Comparison of ENCODE assay signal across 8 mouse cellular contexts in genomic region chr9:122902717-122903535, GRCm38 (mm10). TPM values are rescaled to one million over a fixed set of nuclear protein-coding genes. Genes with fewer than 3 reads are reported as not detected.
DNase-seq lines count a peak whose midpoint lies in the region; ATAC-seq lines count a peak whose summit lies in the region.

No protein-coding gene starts in this region.

- H3K4me1 ChIP-seq in hindbrain, embryonic 10.5 days (replicated peaks), result peaks cover 11% of the 10 kb centered on the region

- H3K4me3 ChIP-seq in hindbrain, embryonic 10.5 days, result peak overlapping the region; percentile 78

- H3K9me3 ChIP-seq in hindbrain, embryonic 10.5 days, result peaks cover 14% of the 10 kb centered on the region; the same call in 1 of the 2 replicates

- WGBS in hindbrain, embryonic 10.5 days, result 14% methylated on average over 32 of the region's 32 CpGs

- peak; percentile 92 for DNase-seq in ZHBTc4 (ENCODE audit: low read depth, low spot score)
- peak; percentile 83 to 85 for DNase-seq in cerebellum, postnatal 25 days
- DNase-seq in frontal cortex, postnatal 14 days (ENCODE audit: low spot score in 2 of 2), result peak; percentile 33 to 54
- peak; percentile 87 for DNase-seq in hindbrain, embryonic 10.5 days (ENCODE audit: low spot score)
- peak; percentile 40 to 56 for DNase-seq in layer of hippocampus, postnatal 14 days (ENCODE audit: low spot score in 2 of 2)
- peak; percentile 85 for DNase-seq in lung, postnatal 10 days
- peak; percentile 91 for DNase-seq in retina, embryonic 14.5 days (ENCODE audit: low spot score)

- peaks cover 30% of the 10 kb centered on the region for H3K36me3 ChIP-seq in hindbrain, embryonic 10.5 days

- peak overlapping the region; percentile 96 for H3K27ac ChIP-seq in hindbrain, embryonic 10.5 days

- no peak for ATAC-seq in activated CD4-positive, CD25-positive, alpha-beta regulatory T cell, adult 4 months

- no peaks in the 10 kb centered on the region for H3K27me3 ChIP-seq in hindbrain, embryonic 10.5 days (ENCODE audit: insufficient read depth, poor library complexity, severe bottlenecking)

RNA-seq across cellular contexts. Expression of gene Zkscan7, which starts 17.4 kb away (rescaled TPM):
- polyA plus RNA-seq in hindbrain, embryonic 10.5 days (2016; fragmentation: Nextera tagmentation; extraction: Ambion mirVana), result 3.6 and 4.5 TPM in 2 replicates
- total RNA-seq in layer of hippocampus, postnatal 14 days (2021), result 1 to 10 TPM; 5.3 to 6.8 TPM
- 1 to 10 TPM; 1.4 to 6.6 TPM for polyA plus RNA-seq in activated CD4-positive, CD25-positive, alpha-beta regulatory T cell, adult 4 months (2017; shearing (Covaris generic))

RNA-seq across cellular contexts. Expression of gene Zfp105, which starts 19.9 kb away (rescaled TPM):
- 30.7 and 33.5 TPM in 2 replicates for polyA plus RNA-seq in hindbrain, embryonic 10.5 days (2016; fragmentation: Nextera tagmentation; extraction: Ambion mirVana)
- total RNA-seq in layer of hippocampus, postnatal 14 days (2021), result 1 to 10 TPM; 6.8 to 9.1 TPM
- polyA plus RNA-seq in activated CD4-positive, CD25-positive, alpha-beta regulatory T cell, adult 4 months (2017; shearing (Covaris generic)), result not detected

RNA-seq across cellular contexts. Expression of gene Zfp445, which starts 37.1 kb away (rescaled TPM):
- 66.1 and 74.4 TPM in 2 replicates for polyA plus RNA-seq in hindbrain, embryonic 10.5 days (2016; fragmentation: Nextera tagmentation; extraction: Ambion mirVana)
- 100 to 1,000 TPM; 155 to 177 TPM for total RNA-seq in layer of hippocampus, postnatal 14 days (2021)
- polyA plus RNA-seq in activated CD4-positive, CD25-positive, alpha-beta regulatory T cell, adult 4 months (2017; shearing (Covaris generic)), result 10 to 100 TPM; 23.7 to 38.9 TPM

RNA-seq across cellular contexts. Expression of gene 1110059G10Rik, which starts 47.9 kb away (rescaled TPM):
- polyA plus RNA-seq in hindbrain, embryonic 10.5 days (2016; fragmentation: Nextera tagmentation; extraction: Ambion mirVana), result 22.7 and 25.0 TPM in 2 replicates
- total RNA-seq in layer of hippocampus, postnatal 14 days (2021), result 10 to 100 TPM; 20.0 to 21.8 TPM
- 10 to 100 TPM; 21.0 to 32.6 TPM for polyA plus RNA-seq in activated CD4-positive, CD25-positive, alpha-beta regulatory T cell, adult 4 months (2017; shearing (Covaris generic))

RNA-seq across cellular contexts. Expression of gene Kif15, which starts 47.9 kb away (rescaled TPM):
- 59.0 and 97.7 TPM in 2 replicates for polyA plus RNA-seq in hindbrain, embryonic 10.5 days (2016; fragmentation: Nextera tagmentation; extraction: Ambion mirVana)
- total RNA-seq in layer of hippocampus, postnatal 14 days (2021), result 1 to 10 TPM; 1.6 to 2.6 TPM
- polyA plus RNA-seq in activated CD4-positive, CD25-positive, alpha-beta regulatory T cell, adult 4 months (2017; shearing (Covaris generic)), result 10 to 100 TPM; 16.8 to 19.3 TPM

Comparison
In these comparisons a context has a peak if more than half of its experiments do, and no peak if none do; other contexts are left out.
1. RNA of gene Zfp105, which starts 19.9 kb away (polyA plus RNA-seq): 30.7 to 33.5 TPM in hindbrain, embryonic 10.5 days; not detected in activated CD4-positive, CD25-positive, alpha-beta regulatory T cell, adult 4 months; every median in the first group is over 10 times any median in the second.
2. Peak in every context shown above with its lines, with median percentiles within 50 percentile points of each other: DNase-seq.